Mouse (Mus musculus) fat pad, adult 2 months (tissue): Measurements from ENCODE around the gene Foxe1.

Experiments
- DNase-seq: peaks from one replicate; pipeline ENCODE4 v3.0.0-alpha.2; 2011; ENCODE audit warnings: low read depth, low spot score; ENCODE audit errors: extremely low read depth

The Foxe1 gene

DNA sequence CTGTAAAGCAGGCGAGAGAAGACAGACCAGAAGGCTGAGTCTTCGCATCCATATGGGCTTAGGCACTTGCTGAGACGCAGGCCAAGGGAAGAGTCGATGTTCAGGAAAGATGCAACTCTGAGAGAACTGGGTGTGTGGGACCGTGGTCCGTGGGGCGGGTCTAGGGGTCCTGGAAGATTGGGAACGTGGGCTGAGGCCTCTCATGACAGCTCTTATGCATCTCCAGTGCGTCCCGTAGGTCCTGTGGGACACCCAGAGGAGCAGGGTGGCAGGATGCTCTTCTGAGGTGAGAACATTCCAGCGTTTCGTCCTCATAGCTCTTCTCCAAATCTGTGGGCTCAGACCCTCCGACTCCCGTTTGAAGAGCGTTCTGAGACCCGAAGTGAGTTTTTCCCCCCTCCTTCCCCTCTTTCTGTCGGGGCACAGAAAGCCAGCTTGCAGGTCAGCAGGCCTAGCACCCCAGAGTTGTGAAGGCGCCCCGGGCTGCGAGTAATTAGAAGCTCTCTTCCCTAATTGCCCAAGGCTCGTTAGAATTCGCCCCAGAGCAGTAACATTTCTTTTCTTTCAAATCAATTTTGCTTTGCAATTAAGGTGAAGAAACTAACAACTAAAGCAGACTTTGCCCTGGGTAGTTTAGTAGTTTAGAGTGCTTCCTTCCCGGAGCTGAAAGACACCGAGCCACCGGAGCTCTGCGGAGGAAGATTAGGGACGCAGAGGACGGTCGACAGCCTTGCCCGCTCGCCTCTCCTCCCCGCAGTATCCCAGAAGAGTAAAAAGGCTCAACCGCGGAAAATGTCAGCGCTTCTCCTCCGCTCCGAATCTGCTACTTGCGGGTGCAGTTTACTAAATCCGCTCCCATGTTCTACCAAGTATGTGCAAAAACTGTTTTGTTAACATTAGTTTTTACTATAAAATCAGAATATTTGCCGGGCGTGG lies 4.4 kb downstream of the Foxe1 start:
- DNase-seq: no peak

DNA sequence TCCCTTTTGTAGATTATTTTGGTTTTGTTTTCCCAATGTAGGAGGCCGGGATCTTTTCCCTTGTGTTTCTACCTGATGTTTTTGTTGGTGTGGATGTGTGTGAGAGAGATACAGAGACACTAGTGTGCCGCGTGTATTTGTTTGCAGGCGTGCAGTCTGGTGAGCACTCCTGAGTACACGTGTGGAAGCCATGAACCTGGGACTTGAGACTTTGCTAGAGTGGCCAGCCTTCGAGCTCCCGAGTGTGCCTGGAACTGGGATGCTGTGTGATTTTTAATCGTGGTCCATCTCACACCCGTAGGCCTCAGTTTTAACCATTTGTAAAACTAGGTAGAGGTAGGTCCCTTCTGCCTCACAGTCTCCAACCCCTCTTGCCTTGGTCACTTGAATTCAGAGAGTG lies 5.5 kb downstream of the Foxe1 start:
- no peak for DNase-seq

DNA sequence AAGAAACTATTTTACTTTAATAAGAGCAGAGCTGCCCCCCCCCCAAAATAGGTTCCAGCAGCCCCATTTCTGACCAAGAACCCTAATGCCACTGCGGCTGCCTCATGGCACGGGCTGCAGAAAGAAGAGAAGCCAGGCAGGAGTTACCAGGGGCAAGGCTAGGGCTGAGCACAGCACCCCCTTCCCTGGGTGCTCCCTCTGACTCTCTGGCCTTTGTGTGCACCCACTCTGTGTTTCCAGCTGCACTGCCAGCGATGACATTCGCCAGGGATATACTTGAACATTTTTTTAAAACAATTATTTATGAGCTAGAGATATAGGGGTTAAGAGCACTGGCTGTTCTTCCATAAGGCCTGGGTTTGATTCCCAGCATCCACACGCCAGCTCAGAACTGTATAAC lies 6.1 kb downstream of the Foxe1 start:
- no peak for DNase-seq

DNA sequence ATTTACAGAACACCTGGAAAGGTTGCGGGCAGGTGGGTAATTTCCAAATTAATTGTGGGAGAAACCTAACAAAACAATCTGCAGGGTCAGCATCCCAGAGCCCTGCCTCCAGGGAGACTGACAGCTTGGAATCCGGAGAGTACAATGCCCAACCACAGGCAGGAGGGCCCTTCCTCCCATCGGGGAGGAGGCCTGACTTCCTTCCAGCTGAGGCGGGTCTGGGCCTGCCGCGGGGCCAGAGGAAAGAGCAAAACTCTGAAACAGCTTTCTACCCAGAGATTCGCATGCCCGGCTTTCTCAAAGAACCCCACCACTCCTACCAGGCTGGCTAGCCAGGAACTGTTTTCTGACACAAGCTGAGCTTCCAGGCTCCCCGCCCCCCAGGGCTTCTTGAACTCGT lies 9.6 kb downstream of the Foxe1 start:
- DNase-seq: no peak

DNA sequence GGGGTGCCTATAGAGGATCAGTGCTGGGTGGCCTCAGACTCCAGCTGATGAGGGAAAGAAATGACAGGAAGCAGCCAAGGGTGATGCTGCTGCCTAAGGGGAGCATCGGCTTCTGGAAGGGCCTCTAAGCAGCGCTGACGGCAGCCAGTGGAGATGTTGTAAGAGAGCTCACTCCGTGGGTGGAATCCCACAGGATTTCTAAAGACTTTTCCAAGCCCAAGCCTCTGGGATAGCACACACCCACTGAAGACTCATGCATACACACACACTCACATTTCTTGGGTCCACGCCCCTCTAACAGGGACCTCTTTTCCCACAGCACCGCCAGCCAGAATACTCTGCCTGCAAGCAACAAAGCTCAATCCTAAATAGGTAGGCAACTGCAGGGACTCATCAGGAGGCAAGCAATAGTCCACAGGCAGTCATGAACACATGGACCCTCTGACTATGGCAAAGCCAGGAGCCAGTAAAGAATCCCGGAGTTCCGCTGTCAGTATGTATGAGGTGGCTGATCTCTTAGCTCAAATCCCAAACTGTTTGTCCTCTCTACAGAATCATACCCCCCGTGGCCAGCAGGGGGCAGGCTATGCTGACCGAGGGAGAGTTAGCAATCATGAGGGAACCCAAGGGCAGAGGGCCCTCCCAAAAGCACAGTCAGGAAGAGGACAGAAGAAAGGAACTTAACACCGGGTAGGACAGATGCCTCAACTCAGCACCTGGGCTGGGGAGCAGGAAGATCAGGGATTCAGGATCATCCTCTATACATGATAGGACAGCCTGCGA lies 13.1 kb downstream of the Foxe1 start:
- no peak for DNase-seq

DNA sequence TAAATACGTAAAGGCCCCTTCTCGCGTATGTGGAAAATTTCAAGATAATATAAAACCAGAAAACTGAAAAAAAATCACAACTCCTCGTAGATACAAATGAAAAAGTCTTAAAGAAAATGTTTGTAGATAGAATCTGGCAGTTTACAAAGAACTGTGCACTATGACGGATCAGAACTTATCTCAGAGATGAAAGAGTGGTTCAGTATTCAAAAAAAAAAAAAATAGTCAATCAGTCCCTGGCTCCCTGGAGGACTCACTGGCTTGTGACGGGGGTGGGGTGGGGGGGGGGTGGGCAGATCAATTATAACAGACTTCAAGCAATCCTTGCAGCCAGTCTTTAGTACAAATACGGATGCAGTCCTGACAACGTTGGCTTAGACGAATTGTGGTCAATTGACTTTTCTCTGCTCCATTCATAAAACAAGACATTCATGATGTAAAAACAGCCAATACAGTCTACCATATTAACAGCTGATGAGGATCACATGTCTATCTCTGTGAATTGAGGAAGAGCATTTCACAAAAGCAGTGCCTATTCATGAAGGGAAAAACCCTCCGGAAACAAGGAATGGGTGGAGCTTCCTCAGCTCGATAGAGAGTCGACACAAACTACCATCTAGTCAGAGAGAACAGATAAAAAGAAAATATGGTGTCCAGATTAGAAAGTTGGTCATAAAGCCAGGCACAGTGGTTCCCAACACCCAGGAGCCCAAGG lies 16.3 kb downstream of the Foxe1 start:
- DNase-seq: no peak

DNA sequence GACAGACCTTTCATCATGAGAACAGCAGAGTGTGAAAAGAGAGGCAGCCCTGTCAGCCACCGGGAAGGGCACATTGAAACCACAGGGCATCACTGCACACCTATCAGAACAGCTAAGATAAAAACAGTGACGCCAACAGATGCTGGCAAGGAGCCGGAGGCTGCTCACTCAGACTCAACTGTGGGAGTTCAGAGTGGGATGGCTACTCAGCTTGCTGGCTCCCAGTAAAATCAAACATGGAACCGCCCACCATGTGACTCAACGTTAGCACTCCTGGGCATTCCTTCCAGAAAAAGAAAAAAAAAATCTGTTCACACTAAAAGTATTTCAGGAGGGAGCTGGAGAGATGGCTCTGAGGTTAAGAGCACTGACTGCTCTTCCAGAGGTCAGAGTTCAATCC lies 17.8 kb downstream of the Foxe1 start:
- DNase-seq: no peak

DNA sequence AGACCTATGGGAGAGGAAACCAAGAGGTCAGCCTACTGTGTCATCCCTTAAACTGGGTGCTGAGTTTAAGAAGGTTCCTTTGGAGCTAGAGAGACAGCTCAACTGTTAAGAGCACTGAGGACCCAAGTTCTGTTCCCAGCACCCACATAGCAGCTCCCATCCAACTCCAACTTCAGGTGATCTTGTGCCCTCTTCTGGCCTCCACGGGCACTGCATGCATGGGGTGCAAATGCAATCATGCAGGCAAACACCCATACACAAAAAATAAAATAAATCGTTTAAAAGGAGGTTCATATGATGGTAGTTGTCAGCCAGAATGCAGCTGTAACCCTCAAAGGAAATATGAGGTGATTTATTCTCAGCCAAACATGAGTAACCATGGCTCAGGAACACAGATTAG lies 21.0 kb downstream of the Foxe1 start:
- DNase-seq: no peak

DNA sequence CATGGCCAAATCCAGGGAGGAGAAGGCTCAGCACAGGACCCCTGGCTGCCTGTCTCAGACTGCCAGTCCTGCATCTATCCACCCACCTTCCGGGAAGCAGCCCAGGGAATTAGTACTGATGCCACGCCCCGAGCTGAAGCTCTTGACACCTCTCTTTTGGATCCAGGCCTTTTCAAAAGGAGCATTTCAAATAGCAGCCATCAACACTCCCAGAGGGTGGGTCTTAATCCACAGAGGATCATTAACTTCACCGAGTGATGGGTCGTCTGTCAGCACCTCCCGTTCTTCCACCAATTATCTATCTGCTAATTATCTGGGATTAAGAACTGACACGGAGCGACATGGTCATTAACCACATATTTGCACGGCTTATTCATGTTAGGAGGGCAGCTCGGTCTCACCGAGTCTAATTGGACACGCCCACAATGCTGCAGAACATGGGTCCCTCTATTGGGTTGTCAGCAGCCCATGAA lies 24.1 kb downstream of the Foxe1 start:
- DNase-seq: no peak

DNA sequence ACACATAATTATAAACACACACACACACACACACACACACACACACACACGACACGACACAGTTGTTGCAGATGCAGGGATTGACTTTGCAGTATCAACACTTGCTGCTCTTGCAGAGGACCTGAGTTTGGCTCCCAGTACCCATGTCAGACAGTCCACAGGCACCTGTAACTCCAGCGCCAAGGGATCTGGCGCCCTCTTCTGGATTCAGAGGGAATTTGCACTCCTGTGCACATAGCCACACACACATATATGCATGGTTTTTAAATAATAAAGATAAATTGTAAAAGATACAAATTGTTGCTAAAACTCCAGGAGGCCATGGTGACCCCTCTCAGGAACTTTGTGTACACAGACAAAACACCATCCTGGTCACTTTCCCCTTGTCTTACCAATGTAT lies 25.7 kb downstream of the Foxe1 start:
- DNase-seq: no peak

DNA sequence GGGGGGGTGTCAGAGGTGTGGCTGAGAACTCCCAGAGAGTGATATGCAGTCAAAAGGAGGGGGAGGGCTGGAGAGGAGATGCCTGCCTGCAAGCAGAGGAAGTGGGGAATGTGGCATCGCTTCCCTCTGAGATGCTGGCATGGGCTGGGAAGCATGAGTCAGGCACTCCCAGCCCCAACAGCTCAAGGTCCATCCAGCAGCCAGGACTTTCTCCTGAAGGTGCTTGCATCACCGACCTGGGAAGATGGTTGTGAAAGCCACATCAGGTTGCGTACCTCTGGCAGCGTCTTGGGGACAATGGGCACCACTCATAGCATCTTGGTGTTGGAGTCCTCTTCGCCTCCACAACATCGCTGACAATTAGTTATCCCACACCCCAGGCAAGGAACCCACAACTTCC lies 27.0 kb downstream of the Foxe1 start:
- DNase-seq: peak; percentile 66

DNA sequence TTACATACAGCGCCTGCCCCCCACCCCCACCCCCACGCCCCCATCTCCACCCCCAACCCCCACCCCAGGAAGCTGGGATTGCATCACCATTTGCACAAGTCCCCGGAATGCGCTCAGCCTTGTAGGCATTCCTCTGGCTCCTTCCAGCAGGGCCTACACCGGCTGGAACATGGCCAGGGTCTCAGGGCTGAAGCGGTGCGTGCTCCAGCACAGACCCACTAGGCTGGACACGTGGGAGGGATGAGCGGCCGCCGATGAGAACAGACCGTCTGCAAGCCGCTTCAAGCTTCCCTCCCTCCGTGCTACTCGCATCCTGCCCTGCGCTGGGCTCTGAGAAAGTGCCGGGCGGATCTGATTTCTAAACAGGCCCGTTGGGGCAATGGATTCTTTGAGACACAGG lies 27.6 kb downstream of the Foxe1 start:
- DNase-seq: no peak

DNA sequence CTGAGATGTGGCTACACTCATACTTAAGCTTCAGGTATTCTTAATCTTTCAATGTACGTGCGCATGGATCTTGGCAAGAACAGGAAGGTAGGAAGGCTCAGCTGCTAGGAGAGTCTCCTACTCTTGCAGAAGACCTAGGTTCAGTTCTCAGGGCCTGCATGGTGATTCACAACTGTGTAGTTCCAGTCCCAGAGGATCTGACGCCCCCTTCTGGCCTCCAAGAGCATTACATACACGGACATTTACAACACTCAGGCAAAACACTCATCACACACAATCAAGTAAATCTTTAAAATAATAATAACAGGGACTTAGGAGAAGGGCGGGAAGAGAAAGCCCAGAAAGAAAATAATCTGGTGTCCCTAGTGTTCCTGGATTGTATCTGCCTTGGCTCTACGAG lies 31.0 kb downstream of the Foxe1 start:
- no peak for DNase-seq

DNA sequence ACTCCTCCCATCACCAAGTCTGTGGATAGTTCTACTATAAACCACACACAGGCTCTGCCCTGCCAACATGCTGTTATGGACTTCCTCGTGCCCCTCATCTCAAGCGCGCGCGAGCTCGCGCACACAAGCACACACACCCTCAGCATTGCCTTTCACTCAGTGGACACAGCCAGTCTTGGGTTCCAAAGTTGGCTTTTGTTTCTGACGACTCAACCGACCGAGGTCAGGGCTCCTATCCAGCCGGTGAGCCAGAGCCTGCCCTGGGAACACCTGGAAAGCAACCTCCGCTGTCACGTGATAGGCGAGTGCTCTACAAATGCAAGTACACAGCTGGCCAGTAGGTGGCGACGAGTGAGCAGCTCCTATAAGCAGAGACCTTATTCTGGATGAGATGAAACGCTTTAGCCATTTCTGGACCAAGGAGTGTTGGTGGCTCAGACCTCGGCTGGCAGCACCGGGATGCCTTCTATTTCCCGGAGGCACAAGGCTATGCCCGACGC lies 31.5 kb downstream of the Foxe1 start:
- no peak for DNase-seq

DNA sequence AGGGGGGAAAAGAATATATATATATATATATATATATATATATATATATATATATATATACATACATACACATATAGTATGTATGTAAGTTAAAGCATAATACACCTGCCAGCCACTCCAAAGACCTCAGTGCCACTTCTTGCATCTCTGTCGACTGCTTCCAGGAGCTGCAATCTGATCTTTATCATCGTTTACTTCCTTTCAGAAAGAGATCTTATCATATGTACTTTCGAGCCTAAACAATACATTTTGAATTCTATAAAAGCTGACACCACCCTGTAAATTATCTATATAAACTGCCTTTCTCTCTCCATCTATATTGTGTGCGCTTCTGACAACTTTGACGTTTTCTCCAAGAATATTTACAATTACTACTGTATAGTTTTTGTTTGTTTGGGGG lies 45.1 kb downstream of the Foxe1 start:
- no peak for DNase-seq

DNA sequence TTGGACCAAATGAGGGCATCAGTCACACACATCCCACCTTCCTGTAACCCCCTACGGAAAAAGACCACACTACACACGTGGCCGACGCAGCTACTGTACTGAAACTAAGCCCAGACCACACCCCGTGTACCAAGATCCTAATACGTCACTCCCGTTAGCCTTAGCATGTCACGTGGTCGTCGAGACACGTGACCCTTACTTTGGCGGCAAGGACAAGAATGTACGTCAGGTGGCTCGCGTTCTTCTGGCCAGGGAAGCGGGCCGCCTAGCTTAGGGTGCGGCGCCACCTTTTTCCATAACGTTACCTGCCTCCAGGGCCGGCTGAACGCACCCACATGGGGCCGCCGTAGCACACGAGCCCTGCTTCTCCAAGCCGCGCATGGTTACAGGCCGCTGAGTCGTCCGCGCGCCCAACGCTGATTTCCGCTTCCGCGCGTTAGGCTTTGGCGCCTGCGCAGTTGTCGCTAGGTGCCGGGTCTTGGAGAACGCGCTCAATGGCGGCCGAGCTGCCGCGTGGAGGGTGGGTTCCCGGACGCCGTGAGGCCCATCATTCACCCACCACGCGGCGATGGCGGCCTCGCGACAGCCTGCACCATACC lies 45.7 kb downstream of the Foxe1 start, which contains the start of gene Trmo:
Gene Trmo (minus strand): TSS at position 425 of the 599 bp plus-strand sequence.
- DNase-seq: peak; percentile 82

DNA sequence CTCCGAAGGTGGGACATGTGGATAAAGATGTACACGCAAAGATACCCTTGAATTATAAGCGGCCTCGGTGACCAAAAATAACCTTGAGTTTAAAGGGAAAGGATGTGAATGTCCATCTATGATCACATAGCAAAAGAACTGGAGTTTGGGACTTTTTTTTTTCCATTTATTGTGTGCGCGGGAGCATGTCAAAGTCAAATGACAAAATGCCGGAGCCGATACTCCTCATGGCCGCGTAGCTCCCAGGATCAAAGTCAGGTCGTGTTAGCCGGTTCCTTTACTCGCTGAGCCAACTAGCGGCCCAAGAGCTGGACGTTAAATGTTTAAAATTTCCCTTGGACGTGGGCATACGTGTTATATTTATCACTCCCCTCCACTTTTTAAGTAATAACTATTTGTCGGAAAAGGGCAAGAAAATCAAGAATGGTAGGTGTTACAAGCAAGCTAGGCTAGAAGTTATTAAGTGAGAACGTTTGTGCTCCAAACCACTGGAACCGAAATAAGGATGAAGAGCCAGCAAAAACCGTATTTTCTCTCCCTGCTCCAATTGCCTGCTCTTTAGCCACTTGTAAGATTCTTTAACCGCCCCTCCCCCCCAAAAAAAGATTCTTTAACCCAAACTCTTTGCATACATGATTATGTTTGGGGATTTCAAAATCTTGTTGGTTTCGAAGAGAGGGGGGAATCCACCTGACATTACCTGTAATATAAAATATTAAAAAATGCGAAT lies 46.4 kb downstream of the Foxe1 start:
- no peak for DNase-seq

DNA sequence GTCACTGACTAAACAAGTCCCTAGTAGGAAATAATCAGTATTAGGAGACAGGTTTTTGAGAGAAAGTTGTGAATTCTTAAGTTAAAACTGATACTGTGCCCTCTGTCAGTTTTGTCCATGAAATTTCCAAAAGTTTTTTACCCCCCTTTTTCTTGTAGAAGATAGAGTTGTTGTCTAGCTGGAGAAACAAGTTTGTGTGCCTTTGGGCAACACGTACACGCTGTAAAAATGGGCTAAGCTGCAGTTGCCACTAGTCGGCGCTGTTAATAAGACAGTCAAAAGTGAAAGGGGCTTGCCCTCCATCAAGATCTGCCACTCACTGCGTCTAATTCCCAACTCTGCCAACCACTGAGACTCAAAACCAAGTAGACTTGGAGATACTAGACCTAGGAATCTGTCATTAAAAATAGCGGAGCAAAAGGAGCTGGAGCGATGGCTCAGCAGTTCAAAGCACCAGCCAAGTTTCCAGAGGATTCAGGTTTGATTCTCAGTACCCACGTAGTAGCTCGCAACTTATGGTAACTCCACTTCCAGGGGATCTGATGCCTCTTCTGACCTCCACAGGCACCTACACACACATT lies 47.1 kb downstream of the Foxe1 start:
- peak; percentile 39 for DNase-seq

DNA sequence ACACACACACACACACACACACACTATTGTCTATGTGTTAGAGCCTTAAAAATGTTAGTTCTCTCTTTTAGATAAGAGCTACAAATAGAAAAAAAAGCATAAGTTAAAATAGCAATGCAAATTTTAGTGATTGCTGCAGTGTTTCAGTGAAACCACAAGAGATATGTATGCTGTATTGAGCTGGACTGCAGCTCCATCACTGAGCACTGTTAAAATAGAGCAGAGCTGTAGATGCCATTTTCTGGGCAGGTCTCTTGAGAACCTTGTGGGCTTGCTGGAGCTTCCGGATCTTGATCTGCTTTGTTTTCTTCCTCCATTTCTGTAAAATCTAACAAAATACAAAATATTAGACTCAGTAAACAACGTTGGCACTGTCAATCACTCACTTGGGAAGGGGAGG lies 51.0 kb downstream of the Foxe1 start:
- no peak for DNase-seq

DNA sequence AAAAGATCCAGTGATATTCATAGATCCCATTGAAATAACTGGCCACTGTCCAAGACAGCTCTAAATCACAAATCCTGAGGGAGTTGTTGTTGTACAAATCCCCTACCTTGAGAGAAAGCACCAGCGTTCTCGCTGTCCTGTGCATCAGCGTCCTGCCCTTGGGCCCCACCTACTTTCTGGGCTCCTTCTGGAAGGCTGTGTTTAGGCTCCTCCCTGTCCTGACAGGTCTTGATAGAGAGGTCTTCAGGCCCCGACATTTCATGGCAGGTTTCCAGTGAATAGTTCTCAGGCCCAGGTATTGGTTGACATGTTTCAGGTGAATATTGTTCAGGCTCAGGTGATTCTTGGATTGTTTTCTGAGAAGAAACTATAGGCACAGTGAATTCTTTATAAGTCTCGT lies 52.3 kb downstream of the Foxe1 start:
- DNase-seq: no peak
